Mouse (Mus musculus) layer of hippocampus, adult 8-10 months (tissue): ENCODE measurements around the gene Steap4. TPM values are rescaled to one million over a fixed set of nuclear protein-coding genes. Genes with fewer than 3 reads are reported as not detected.
"Not testable (repeated sequence)": the region's sequence is repeated elsewhere in the genome, so short reads cannot be mapped to it uniquely, and the experiment has no call there.

Experiments
- DNase-seq, 2 experiments: peaks; one replicate each; pipeline ENCODE4 v3.0.0; 2022; ENCODE audit warnings: low spot score in 2 of 2
- total RNA-seq, 4 experiments: library from RNA; stranded (reverse); gene quantifications; 2 replicates each; pipeline ENCODE4 v1.2.4; 2022

The Steap4 gene
- total RNA-seq, 4 experiments from 2014 or later, result 0.19 to 0.43 (median 0.31) TPM; not detected in 1

DNA sequence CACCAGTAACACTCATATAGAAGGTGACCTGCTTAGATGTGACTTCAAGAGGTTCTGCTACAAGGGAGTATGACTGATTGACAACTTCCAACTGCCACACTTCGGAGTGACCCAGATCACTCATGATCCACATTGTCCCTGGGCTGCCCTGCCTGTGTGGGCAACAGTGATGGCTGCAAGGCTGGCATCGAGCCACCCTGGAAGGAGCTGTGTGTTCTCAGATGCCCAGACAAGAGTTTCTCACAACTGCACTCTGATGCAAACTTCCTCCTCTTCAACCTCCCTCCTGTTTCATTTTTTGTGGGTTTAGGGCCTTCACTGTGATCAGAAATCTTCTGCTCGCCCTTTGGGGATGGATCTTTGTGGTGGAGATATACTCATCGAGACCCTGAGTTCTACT is 28.2 kb downstream of the Steap4 start:
- no peak for DNase-seq

DNA sequence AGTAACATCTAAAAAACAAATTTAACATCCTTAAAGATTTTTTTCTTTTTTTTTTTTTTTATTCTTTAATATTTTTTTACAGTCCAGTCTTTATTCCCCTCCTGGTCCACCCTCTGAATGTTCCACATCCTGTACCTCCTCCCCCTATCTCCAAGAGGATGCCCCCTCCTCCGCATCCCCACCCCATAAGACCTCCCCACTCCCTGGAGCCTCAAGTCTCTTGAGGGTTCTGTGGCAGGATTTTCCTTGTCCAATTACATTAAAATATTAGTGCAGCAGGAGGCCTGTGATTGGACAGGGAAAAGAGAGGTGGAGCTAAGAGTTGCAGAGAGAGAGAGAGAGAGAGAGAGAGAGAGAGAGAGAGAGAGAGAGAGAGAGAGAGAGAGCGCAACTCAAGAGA is 31.4 kb downstream of the Steap4 start:
- DNase-seq, result not testable (repeated sequence)

DNA sequence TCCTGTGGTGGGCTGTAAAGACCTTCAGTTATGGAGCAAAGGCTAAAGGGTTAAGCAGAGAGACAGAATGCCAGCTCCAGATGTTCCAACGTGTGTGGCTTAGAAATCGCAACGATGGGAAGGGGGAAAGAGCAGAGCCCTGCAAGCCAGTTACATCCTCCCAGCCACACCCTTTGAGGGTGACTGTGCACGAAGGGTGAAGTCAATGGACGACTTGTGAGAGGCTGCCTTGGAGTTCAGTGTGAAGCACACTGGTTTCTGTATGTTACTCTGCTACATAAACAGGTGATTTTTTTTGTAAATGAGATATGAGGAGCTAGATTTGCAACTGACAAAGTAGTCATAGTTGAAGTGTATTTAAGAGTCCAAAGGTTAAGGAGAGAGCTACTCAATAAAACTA is 33.5 kb downstream of the Steap4 start:
- DNase-seq, result no peak

DNA sequence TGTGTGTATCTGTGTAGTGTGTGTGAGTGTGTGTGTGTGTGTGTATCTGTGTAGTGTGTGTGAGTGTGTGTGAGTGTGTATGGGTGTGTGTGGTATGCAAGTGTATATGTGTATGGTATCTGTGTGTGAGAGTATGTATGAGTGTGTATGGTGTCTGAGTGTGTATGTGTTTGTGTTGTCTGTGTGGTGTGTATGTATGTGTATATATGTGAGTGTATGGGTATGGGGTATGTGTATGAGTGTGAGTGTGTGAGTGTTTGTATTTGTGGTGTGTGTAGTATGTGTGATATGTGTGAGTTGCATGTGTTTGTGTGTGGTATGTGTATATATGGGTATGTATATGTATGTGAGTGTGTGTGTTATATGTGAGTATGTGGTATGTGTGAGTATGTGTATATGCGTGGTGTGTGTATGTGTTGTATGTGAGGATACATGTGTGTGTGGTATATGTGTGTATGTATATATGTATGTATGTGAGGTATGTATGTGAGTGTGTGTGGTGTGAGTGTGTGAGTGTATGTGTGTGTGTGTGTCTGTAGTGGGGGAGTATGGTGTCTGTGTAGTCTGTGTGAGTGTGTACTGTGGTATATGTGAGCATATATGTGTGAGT is 35.1 kb downstream of the Steap4 start:
- no peak for DNase-seq

DNA sequence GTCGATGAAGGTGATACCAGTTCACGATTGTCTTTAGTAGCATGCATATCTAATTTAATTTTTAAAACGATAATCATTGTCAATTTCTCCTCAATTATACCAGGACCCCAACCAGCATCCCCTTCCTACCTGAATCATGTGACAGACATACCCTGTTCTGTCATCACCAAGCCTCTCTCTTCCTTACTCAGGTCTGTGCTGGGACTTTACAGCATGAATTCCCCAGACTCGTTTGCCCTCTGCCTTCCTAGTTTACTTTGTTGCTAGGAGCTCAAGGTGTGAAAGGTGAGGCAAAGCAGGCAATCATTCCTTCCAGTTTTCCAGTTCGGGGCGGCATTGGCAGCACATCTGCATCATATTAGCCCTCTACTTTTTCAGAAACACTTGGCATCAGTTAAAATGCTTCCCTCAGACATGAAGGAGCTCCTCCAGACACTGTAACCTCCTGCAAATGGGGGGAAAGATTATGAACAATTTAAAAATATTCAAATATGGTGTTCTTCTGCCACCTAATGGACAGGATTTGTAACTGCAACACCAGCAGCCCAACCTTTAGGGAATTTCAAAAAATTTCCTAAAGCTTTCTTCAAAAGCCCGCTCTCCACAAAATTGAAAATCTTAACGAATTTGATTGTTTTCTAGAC is 36.3 kb downstream of the Steap4 start:
- DNase-seq, result no peak

DNA sequence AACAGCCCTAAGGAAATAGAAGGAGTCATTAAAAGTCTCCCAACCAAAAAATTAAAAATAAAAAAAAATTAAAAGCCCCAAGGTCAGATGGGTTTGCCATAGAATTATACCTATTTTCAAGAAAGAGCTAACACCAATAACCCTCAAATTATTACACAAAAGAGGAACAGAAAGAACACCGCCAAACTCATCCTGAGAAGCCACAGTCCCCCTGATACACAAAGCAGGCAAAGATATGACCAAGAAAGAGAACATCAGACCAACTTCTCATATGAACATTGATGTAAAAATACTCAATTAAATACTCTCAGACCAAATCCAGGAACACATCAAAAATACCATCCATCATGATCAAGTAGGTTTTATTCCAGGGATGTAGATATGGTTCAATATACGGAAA is 36.8 kb downstream of the Steap4 start:
- DNase-seq, result no peak

DNA sequence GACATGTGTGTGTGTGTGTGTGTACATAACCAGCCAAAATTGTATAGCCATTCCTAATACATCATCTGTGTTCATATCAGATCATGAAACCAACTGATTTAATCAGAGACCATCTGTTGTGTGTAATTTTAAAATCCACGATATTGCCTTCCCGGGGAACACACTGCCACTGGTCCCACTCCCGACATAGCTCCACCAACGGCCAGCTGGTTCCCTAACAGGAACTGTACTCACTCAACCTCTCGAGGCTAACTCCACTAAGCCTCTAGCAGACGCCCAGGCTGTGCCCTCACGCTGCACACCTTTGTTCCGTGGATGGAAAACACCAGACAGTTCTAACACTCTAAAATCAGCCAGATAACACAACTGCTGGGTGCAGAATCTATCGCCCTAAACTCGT is 40.2 kb downstream of the Steap4 start:
- peak; percentile 5 for DNase-seq

DNA sequence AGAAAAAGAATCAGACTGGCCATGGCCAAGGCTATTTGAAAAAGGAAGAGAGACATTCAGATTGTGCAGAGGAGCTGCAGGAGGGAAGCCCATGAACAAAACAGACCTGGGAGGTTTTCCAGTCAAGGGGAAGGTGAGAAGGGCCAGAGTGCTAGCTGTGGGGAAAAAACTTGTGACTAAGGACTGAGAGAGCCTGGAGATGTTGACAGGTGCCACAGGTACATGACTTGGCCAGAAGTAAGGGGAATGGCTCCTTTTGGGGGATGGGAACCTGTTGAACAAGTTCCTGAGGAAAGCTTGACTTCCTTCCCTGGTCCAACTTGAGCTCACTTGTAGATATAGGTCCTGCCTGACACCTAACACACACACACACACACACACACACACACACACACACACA is 42.6 kb downstream of the Steap4 start:
- DNase-seq, result no peak

DNA sequence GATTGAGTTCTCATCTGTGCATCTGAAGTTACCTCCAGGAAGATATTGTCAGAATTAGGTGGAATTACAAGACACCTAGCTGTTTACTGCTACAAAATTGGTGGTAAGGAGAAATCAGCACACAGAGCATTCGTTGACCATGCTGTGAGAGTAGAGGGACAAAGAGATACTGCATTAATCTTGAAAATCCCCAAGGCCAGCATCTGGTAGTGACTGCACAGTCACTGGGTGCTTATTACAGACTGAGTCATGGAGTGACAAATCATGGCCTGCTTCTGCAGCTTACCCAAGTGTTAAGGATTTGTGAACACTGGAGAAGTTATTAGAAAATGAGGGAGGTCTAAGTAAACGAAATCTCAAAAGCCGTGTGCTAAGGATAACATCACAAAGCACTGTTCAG is 53.0 kb downstream of the Steap4 start:
- no peak for DNase-seq

Other genes with a start within 250 kb of the Steap4 start
- 100 to 1,000 TPM; 101 to 111 (median 107) TPM for gene Sri, start 85.6 kb downstream of the Steap4 start, total RNA-seq